Mouse (Mus musculus) MN1 (cell line): ENCODE results near the gene Mapk3.
A peak's percentile ranks its signal among the peaks of the same experiment; 100 is the strongest.

Experiments
- DNase-seq: peaks from one replicate; pipeline ENCODE4 v3.0.0-alpha.2; 2016; ENCODE audit warnings: low spot score

The Mapk3 gene

GRCm38 (mm10) chr7:126784469-126784868 is 25.1 kb downstream of the Mapk3 start:
- no peak for DNase-seq

GRCm38 (mm10) chr7:126785056-126785455 is 25.7 kb downstream of the Mapk3 start:
- no peak for DNase-seq

GRCm38 (mm10) chr7:126786142-126786541 is 26.7 kb downstream of the Mapk3 start:
- DNase-seq, result no peak

- DNase-seq, result no peak
Observed at GRCm38 (mm10) chr7:126789141-126789540, 29.7 kb downstream of the Mapk3 start.

GRCm38 (mm10) chr7:126791851-126792720 is 32.7 kb downstream of the Mapk3 start, which contains the start of gene Ppp4c:
Gene Ppp4c, minus strand, starts transcription at chr7:126792496.
- DNase-seq, result peak; percentile 99

- no peak for DNase-seq
Observed at GRCm38 (mm10) chr7:126792721-126793443, 33.5 kb downstream of the Mapk3 start.

- DNase-seq, result no peak
Observed at GRCm38 (mm10) chr7:126793456-126794270, 34.3 kb downstream of the Mapk3 start.

GRCm38 (mm10) chr7:126794271-126794605 is 34.8 kb downstream of the Mapk3 start:
- DNase-seq, result no peak

- DNase-seq, result peak; percentile 30
Observed at GRCm38 (mm10) chr7:126795387-126796317, 36.3 kb downstream of the Mapk3 start.

- peak; percentile 84 for DNase-seq
Observed at GRCm38 (mm10) chr7:126796350-126796932, 37.0 kb downstream of the Mapk3 start.

GRCm38 (mm10) chr7:126797411-126798126 is 38.2 kb downstream of the Mapk3 start, which contains the start of gene Fam57b:
Gene Fam57b, plus strand, starts transcription at chr7:126797668.
- DNase-seq, result peak; percentile 62

GRCm38 (mm10) chr7:126798127-126799049 is 39.0 kb downstream of the Mapk3 start:
- DNase-seq, result no peak

- DNase-seq, result peak; percentile 98
Observed at GRCm38 (mm10) chr7:126799050-126799467, 39.7 kb downstream of the Mapk3 start.

GRCm38 (mm10) chr7:126799468-126800268 is 40.3 kb downstream of the Mapk3 start:
- no peak for DNase-seq

- no peak for DNase-seq
Observed at GRCm38 (mm10) chr7:126800269-126801056, 41.1 kb downstream of the Mapk3 start.

- DNase-seq, result no peak
Observed at GRCm38 (mm10) chr7:126801057-126801422, 41.6 kb downstream of the Mapk3 start.
